Mouse (Mus musculus): ENCODE measurements around the gene Hspa4l. TPM values are rescaled to one million over a fixed set of nuclear protein-coding genes. Genes with fewer than 3 reads are reported as not detected.
A peak's percentile ranks its signal among the peaks of the same experiment; 100 is the strongest.

Hspa4l gene
- polyA plus RNA-seq, 1 experiment from 2014 or later = 39.7 TPM

DNA sequence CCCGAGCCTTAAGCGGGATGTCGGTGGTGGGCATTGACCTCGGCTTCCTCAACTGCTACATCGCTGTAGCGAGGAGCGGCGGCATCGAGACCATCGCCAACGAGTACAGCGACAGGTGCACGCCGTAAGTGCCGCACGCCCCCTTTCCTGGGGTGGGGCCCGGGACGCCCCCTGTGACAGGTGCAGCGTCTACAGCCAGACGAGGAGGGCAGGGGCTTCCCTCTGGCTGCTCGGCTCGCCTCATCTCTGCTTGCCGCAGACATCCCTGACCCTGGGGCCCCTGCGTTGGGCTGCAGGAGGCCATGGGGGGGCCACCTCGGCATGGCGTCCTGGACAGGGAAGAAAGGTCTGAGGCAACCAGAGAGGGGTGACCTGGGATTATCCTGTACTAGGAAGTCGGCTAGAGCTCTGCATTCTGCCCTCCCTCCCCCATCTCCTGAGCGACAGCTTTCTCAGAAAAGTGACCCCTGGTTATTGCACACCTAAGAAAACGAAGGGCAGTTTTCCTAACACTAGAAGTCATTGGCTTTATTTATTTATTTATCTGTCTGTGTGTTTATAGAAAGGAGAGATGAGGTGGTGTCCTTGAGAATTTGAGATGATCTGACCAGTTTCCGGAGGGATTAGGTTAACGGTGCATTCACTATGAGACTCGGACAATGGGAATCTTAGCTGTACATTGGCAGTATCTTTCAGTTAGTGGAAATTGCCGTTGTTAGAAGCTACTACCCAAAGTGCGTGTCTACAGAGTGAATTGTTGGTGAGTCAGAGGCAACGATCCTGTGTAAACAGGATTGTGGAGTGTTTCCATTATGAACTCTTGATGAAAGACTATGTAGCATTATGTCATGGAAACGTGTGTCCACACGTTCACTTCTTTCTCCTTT lies 1.6 kb downstream of the Hspa4l start:
- Histone ChIP-seq H3K4me3 (replicated peaks; ENCODE audit: low read length) (peak overlapping the region; percentile 88), H3K36me3 (ENCODE audit: control insufficient read depth, insufficient read depth) (no peaks in the 10 kb centered on the region), H3K27ac (ENCODE audit: low read length) (peak overlapping the region; percentile 89), H3K4me1 (replicated peaks; ENCODE audit: control insufficient read depth, insufficient read depth, low read length) (peaks cover 8% of the 10 kb centered on the region), H3K27me3 (replicated peaks; ENCODE audit: control insufficient read depth, insufficient read depth, low read length) (no peaks in the 10 kb centered on the region), H3K4me2 (ENCODE audit: low read length) (peak overlapping the region; percentile 69), H3K9ac (replicated peaks; ENCODE audit: low read depth, low read length) (peak overlapping the region; percentile 89), H3K9me3 (ENCODE audit: control insufficient read depth, low read length) (no peaks in the 10 kb centered on the region)
- no peak for ATAC-seq
- under 1% methylated on average over 37 of the region's 37 CpGs for WGBS

DNA sequence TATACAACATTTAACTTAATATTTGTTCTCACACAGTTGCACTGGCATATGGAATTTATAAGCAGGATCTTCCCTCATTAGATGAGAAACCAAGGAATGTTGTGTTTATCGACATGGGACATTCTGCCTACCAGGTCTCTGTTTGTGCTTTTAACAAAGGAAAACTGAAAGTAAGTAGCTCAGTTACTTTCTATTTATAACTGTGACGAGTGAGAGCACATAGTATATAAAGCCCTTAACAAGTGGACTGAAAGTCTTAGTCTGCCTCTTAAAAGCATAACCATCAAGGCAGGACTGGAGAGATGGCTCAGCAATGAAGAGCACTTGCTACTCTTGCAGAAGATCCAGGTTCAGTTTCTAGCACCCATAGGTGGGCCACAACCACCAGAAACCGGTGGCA lies 16.5 kb downstream of the Hspa4l start:
- H3K9me3 ChIP-seq (ENCODE audit: control insufficient read depth, low read length) = no peaks in the 10 kb centered on the region
- no peak overlapping the region for H3K9ac ChIP-seq (replicated peaks; ENCODE audit: low read depth, low read length)
- H3K27ac ChIP-seq (ENCODE audit: low read length) = no peak overlapping the region
- no peak overlapping the region for H3K4me3 ChIP-seq (replicated peaks; ENCODE audit: low read length)
- no peaks in the 10 kb centered on the region for H3K4me1 ChIP-seq (replicated peaks; ENCODE audit: control insufficient read depth, insufficient read depth, low read length)
- no peak for ATAC-seq
- 87% methylated on average over 3 of the region's 3 CpGs for WGBS
- no peak overlapping the region for H3K4me2 ChIP-seq (ENCODE audit: low read length)
- H3K27me3 ChIP-seq (replicated peaks; ENCODE audit: control insufficient read depth, insufficient read depth, low read length) = no peaks in the 10 kb centered on the region
- H3K36me3 ChIP-seq (ENCODE audit: control insufficient read depth, insufficient read depth) = peaks cover 18% of the 10 kb centered on the region

DNA sequence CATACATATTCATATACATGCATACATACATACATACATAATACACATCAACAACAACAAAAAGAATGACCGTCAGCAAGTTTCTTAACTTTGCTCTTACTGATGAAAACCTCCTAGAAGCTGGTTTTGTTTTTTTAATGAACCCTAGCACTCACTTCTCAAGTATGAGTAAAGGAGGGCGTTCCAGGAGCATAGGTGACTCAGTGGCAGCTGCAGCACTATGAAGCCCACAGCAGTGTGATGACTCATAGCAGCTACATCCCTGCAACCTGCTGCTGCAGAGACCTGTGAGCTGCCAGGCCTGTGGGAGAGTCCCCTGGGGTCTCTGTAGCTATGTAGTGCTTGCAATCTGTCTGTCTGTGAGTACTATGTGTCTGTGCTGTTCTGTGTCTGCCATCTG lies 17.0 kb downstream of the Hspa4l start:
- H3K27ac ChIP-seq (ENCODE audit: low read length) = no peak overlapping the region
- WGBS = 92% methylated on average over 2 of the region's 2 CpGs
- H3K27me3 ChIP-seq (replicated peaks; ENCODE audit: control insufficient read depth, insufficient read depth, low read length) = no peaks in the 10 kb centered on the region
- H3K36me3 ChIP-seq (ENCODE audit: control insufficient read depth, insufficient read depth) = peaks cover 16% of the 10 kb centered on the region
- no peak overlapping the region for H3K4me2 ChIP-seq (ENCODE audit: low read length)
- no peaks in the 10 kb centered on the region for H3K4me1 ChIP-seq (replicated peaks; ENCODE audit: control insufficient read depth, insufficient read depth, low read length)
- H3K9me3 ChIP-seq (ENCODE audit: control insufficient read depth, low read length) = no peaks in the 10 kb centered on the region
- no peak overlapping the region for H3K9ac ChIP-seq (replicated peaks; ENCODE audit: low read depth, low read length)
- no peak for ATAC-seq
- H3K4me3 ChIP-seq (replicated peaks; ENCODE audit: low read length) = no peak overlapping the region

DNA sequence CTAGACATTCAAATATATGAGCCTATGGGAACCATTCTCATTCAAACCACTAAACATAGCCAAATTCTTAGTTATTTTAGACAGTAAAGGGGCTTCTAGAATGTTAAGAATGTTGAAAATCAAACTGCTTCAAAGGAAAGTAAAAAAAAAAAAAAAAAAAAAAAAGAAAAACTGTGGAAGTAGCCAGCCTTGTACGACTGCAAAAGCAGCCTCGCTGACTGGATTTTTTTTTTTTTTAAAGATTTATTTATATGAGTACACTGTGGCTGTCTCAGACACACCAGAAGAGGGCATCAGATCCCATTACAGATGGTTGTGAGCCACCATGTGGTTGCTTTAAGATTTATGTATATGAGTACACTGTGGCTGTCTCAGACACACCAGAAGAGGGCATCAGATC lies 49.5 kb downstream of the Hspa4l start:
- no peaks in the 10 kb centered on the region for H3K27me3 ChIP-seq (replicated peaks; ENCODE audit: control insufficient read depth, insufficient read depth, low read length)
- peaks cover 7% of the 10 kb centered on the region for H3K36me3 ChIP-seq (ENCODE audit: control insufficient read depth, insufficient read depth)
- H3K4me1 ChIP-seq (replicated peaks; ENCODE audit: control insufficient read depth, insufficient read depth, low read length) = no peaks in the 10 kb centered on the region
- no peak for ATAC-seq
- H3K4me3 ChIP-seq (replicated peaks; ENCODE audit: low read length) = no peak overlapping the region
- no peak overlapping the region for H3K4me2 ChIP-seq (ENCODE audit: low read length)
- WGBS = 88% methylated on average over 2 of the region's 2 CpGs
- no peak overlapping the region for H3K9ac ChIP-seq (replicated peaks; ENCODE audit: low read depth, low read length)
- no peak overlapping the region for H3K27ac ChIP-seq (ENCODE audit: low read length)
- no peaks in the 10 kb centered on the region for H3K9me3 ChIP-seq (ENCODE audit: control insufficient read depth, low read length)

DNA sequence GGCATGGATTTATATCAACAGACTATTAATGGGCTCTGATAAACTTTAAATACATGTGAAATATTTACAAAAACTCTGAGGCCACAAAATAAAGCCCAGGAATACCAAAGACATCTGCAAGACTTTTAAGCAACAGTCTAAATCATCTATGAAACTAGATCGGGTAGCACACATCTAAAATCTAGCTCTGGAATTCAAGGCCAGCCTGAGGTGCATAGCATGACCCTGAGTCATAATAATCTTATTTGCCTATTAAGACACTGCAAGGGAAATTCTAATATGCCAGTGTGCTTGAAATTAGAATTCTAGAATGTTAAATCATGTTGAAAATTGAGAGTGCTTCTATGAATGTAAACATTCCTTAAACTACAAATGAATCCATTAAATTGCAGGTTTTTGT lies 53.8 kb downstream of the Hspa4l start:
- H3K9ac ChIP-seq (replicated peaks; ENCODE audit: low read depth, low read length) = no peak overlapping the region

GRCm38 (mm10) chr3:40798500-40798899 lies 54.2 kb downstream of the Hspa4l start:
- 37% methylated on average over 7 of the region's 7 CpGs for WGBS
- H3K27ac ChIP-seq (ENCODE audit: low read length) = no peak overlapping the region
- H3K36me3 ChIP-seq (ENCODE audit: control insufficient read depth, insufficient read depth) = no peaks in the 10 kb centered on the region
- peaks cover 11% of the 10 kb centered on the region for H3K4me1 ChIP-seq (replicated peaks; ENCODE audit: control insufficient read depth, insufficient read depth, low read length)
- no peak overlapping the region for H3K4me2 ChIP-seq (ENCODE audit: low read length)
- H3K9me3 ChIP-seq (ENCODE audit: control insufficient read depth, low read length) = no peaks in the 10 kb centered on the region
- ATAC-seq = no peak
- H3K27me3 ChIP-seq (replicated peaks; ENCODE audit: control insufficient read depth, insufficient read depth, low read length) = no peaks in the 10 kb centered on the region
- no peak overlapping the region for H3K4me3 ChIP-seq (replicated peaks; ENCODE audit: low read length)
- H3K9ac ChIP-seq (replicated peaks; ENCODE audit: low read depth, low read length) = no peak overlapping the region

More for the DNA sequence above, 53.8 kb downstream of the Hspa4l start:
- Histone ChIP-seq H3K27me3 (replicated peaks; ENCODE audit: control insufficient read depth, insufficient read depth, low read length) (no peaks in the 10 kb centered on the region), H3K27ac (ENCODE audit: low read length) (no peak overlapping the region), H3K9me3 (ENCODE audit: control insufficient read depth, low read length) (no peaks in the 10 kb centered on the region), H3K4me3 (replicated peaks; ENCODE audit: low read length) (no peak overlapping the region), H3K36me3 (ENCODE audit: control insufficient read depth, insufficient read depth) (peaks cover 3% of the 10 kb centered on the region; the same call in 1 of the 2 replicates), H3K4me1 (replicated peaks; ENCODE audit: control insufficient read depth, insufficient read depth, low read length) (peaks cover 11% of the 10 kb centered on the region), H3K4me2 (ENCODE audit: low read length) (no peak overlapping the region)
- no peak for ATAC-seq
- 83% methylated on average over 1 of the region's 1 CpGs for WGBS

DNA sequence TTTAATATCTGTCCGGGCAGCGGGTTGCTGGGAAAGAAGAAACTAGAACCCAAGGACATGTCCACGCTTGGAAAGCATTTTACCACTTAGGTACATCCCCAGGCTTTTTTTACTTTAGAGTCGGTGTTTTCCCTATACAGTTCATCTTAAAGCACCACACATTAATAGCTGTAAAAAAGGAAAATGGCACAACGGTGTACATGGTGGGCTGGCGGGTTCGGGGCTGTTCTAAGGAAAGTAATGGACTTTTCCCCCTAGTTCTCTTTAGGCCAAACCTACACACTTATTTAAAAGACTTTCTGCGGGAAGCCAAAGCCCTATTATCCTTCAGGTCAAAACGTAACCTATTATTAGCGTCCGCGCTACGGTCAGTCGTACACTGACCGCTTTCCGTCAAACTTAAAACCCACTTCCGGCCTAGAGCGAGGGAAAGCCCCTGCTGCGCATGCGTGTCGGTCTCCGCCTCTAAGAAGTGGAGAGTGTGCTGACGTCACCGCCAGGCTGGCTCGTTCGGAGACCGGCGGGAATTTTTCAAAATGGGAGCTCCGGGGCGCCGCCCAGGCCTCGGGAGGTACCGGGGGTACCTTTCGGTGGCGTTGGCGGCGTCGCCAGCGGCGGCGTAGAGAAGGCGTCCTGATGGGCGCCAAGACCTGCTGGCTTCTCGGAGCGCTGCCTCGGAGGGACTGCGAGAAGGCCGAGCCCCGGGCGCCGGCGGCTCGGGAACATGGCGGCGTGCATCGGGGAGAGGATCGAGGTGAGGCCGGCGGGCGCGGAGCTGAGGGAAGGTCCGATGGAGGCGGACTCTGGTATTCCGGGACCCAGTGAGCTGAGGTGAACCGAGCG lies 55.5 kb downstream of the Hspa4l start, which contains the start of gene Plk4:
Gene Plk4, plus strand, starts transcription at position 490 of the 843 bp plus-strand sequence.
- 1% methylated on average over 66 of the region's 66 CpGs for WGBS
- no peaks in the 10 kb centered on the region for H3K36me3 ChIP-seq (ENCODE audit: control insufficient read depth, insufficient read depth)
- H3K27me3 ChIP-seq (replicated peaks; ENCODE audit: control insufficient read depth, insufficient read depth, low read length) = no peaks in the 10 kb centered on the region
- H3K4me3 ChIP-seq (replicated peaks; ENCODE audit: low read length) = peak within 1 kb of the TSS; percentile 83
- H3K27ac ChIP-seq (ENCODE audit: low read length) = no peak within 1 kb of the TSS
- H3K4me2 ChIP-seq (ENCODE audit: low read length) = peak within 1 kb of the TSS; percentile 93
- peaks cover 11% of the 10 kb centered on the region for H3K4me1 ChIP-seq (replicated peaks; ENCODE audit: control insufficient read depth, insufficient read depth, low read length)
- peak within 1 kb of the TSS; percentile 78 for H3K9ac ChIP-seq (replicated peaks; ENCODE audit: low read depth, low read length)
- no peaks in the 10 kb centered on the region for H3K9me3 ChIP-seq (ENCODE audit: control insufficient read depth, low read length)
- peak; percentile 97 for ATAC-seq

GRCm38 (mm10) chr3:40800373-40800823 lies 56.1 kb downstream of the Hspa4l start:
- Histone ChIP-seq H3K4me3 (replicated peaks; ENCODE audit: low read length) (peak overlapping the region; percentile 83), H3K36me3 (ENCODE audit: control insufficient read depth, insufficient read depth) (no peaks in the 10 kb centered on the region), H3K4me2 (ENCODE audit: low read length) (peak overlapping the region; percentile 93), H3K27me3 (replicated peaks; ENCODE audit: control insufficient read depth, insufficient read depth, low read length) (no peaks in the 10 kb centered on the region), H3K4me1 (replicated peaks; ENCODE audit: control insufficient read depth, insufficient read depth, low read length) (peaks cover 11% of the 10 kb centered on the region), H3K27ac (ENCODE audit: low read length) (no peak overlapping the region), H3K9me3 (ENCODE audit: control insufficient read depth, low read length) (no peaks in the 10 kb centered on the region), H3K9ac (replicated peaks; ENCODE audit: low read depth, low read length) (peak overlapping the region; percentile 78)
- WGBS = under 1% methylated on average over 37 of the region's 37 CpGs
- ATAC-seq = peak; percentile 80

GRCm38 (mm10) chr3:40806871-40807270 lies 62.6 kb downstream of the Hspa4l start:
- 69% methylated on average over 2 of the region's 2 CpGs for WGBS
- H3K4me1 ChIP-seq (replicated peaks; ENCODE audit: control insufficient read depth, insufficient read depth, low read length) = no peaks in the 10 kb centered on the region
- H3K36me3 ChIP-seq (ENCODE audit: control insufficient read depth, insufficient read depth) = peaks cover under 1% of the 10 kb centered on the region; the same call in 1 of the 2 replicates
- no peak overlapping the region for H3K4me3 ChIP-seq (replicated peaks; ENCODE audit: low read length)
- ATAC-seq = no peak
- H3K9ac ChIP-seq (replicated peaks; ENCODE audit: low read depth, low read length) = no peak overlapping the region
- H3K27me3 ChIP-seq (replicated peaks; ENCODE audit: control insufficient read depth, insufficient read depth, low read length) = no peaks in the 10 kb centered on the region
- no peak overlapping the region for H3K4me2 ChIP-seq (ENCODE audit: low read length)
- H3K9me3 ChIP-seq (ENCODE audit: control insufficient read depth, low read length) = no peaks in the 10 kb centered on the region
- H3K27ac ChIP-seq (ENCODE audit: low read length) = no peak overlapping the region
